Mouse (Mus musculus): ENCODE results near the gene Slc16a13.

GRCm38 (mm10) chr11:70250150-70250549 is 29.3 kb upstream of the Slc16a13 start:
- TF ChIP-seq POLR2A (IDR thresholded peaks at IDR 0.05; ENCODE audit: insufficient read depth, low read depth, low read length) (no peak), CTCF (IDR thresholded peaks at IDR 0.05) (no peak)
